Mouse (Mus musculus): Measurements from ENCODE around the gene Fpr3. TPM values are rescaled to one million over a fixed set of nuclear protein-coding genes. Genes with fewer than 3 reads are reported as not detected.
"Not testable (repeated sequence)": the region's sequence is repeated elsewhere in the genome, so short reads cannot be mapped to it uniquely, and the experiment has no call there.

Gene Fpr3
- total RNA-seq, 2 experiments from 2014 or later = not detected

DNA sequence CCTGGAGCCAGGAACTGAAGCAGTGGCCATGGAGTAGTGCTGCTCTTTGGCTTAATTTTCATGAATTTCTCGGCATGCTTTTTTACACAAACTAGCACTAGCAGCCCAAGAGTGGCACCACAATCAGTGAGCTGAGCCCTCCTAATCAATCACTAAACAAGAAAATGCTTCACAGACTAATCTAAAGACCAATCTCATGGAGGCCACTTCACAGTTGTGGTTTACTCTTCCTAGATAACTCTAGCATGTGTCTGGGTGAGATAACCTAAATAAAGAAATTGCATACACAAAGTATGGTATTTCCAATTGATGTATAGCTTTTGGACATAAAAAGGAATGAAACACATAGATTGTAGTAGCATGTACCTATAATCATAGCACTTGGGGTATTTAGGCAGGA is 8.3 kb upstream of the Fpr3 start:
- intact Hi-C loops (cut with DNase I) = no loop called here
- DNase-seq (ENCODE audit: low spot score) = no peak

- DNase-seq (ENCODE audit: low spot score) = no peak
- intact Hi-C loops (cut with DNase I) = no loop called here
These were observed 5.0 kb upstream of the Fpr3 start for GRCm38 (mm10) chr17:17882672-17883071.

- DNase-seq (ENCODE audit: low spot score) = no peak
- intact Hi-C loops (cut with DNase I) = no loop called here
These were observed 3.8 kb upstream of the Fpr3 start, which contains the start of gene Fpr1 for GRCm38 (mm10) chr17:17883840-17884239. Gene Fpr1, minus strand, starts transcription at chr17:17883940.

DNA sequence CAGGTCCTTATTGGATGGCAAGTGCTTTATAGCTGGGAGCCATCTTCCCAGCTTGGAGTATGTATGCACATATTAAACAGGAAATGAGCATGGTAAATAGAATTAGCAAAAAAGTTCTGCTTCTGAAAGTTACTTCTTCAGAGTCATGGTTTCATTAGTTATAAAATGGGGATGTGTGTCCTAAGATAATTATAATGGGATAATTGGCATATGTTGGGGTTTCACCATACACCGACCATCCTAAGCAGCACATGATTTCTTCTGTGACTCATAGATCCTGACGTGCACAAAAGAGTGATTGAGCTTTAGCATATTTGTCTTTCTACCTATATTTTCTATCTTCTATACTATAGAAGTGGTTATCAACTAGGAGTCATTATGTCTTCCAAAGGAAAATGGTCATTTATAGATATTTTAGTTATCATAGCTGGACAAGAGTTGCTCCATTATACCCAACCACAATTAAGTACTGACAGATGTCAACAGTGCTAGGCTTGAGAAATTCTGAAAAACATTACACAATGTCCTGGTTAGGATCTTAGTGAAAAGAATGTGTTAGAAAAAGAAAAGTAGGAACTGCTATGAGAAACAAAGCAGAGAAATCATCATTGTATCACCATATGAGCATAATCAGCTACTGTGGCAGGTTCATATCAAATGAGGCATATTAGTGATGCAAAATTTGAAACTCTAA is 2.2 kb downstream of the Fpr3 start:
- intact Hi-C loops (cut with DNase I) = no loop called here
- no peak for DNase-seq (ENCODE audit: low spot score)

GRCm38 (mm10) chr17:17896039-17896438 is 8.4 kb downstream of the Fpr3 start:
- intact Hi-C loops (cut with DNase I) = loop anchor here (1.0 to 5.0 kb wide), 2 partner anchors 59 to 130 kb away; no protein-coding TSS in a partner anchor
- DNase-seq (ENCODE audit: low spot score) = no peak

DNA sequence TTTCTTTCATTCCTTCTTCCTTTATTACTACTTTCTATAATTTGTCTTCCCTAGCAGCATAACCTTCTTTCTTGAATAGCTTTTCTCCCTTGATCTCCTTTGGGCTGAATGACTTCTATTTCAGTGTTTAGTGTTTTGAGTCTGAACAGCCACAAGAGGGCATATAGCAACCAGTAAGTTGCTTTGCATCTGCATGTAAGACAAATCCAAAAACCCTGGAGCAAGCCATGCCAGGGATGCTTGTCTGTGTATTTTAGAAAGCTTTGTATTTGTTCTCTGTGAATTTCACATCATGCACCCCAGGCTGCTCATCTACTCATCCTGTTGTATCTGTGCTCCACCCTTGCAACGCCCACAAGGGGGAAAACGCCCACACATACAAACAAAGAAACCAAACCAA is 11.6 kb downstream of the Fpr3 start:
- DNase-seq (ENCODE audit: low spot score) = no peak
- intact Hi-C loops (cut with DNase I) = loop anchor here (5.0 kb wide), 1 partner anchor 62 kb away; no protein-coding TSS in a partner anchor

DNA sequence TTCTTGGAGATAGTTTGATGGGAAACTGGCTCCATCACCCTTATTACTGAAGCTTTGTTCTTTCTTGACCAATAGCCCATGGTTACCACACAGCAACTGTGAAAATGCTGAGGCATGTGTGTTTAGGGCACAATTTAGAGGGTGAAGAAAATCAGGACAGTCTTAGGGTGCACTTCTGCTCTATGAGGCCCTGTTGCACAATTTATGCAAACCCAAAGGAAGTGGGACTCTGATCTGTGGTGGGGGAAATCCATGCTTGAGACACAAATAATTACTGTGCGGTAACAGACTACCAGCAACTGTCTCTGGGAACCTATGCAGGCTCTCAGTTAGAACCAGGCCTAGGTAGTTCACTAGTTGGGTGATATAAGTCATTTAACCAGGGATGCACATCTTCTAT is 13.1 kb downstream of the Fpr3 start:
- no peak for DNase-seq (ENCODE audit: low spot score)
- intact Hi-C loops (cut with DNase I) = no loop called here

DNA sequence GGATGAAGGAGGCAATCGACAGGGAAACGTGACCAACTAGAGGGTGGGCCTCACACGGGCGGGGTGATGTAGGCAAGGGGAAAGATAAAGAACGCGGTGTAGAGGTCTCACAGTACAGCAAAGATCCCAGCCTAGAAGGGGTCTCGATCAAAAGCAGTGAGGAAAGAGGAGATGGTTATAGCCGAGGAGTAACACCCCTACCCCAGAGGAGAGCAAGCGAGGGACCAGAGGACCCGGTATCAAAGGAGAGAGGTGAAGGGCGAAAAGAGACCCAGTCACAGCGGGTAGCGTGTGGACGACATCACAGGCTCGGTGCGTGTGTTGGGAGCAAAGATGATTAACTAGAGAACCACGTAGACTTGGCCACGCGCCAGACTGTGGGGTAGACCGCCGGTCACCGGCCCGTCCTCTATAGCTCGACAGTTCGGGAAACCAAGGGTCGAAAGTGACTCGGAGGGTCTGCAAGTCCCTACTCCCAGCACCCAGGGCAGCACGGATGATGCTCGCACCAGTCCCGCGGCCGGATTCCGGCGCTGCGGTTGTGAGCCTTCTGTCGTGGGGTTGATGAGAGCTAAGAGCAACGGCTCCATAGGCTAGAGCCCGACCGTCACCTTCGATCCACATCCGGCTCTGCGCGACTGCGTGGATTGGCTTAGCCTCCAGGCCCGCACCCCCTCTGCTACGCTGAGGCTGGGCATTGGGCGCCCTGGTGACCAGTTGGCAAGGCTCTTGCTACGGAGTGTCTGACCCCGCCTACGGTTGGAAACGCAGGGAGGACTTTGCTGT is 22.2 kb downstream of the Fpr3 start:
- peak; percentile 76 for DNase-seq (ENCODE audit: low spot score)
- intact Hi-C loops (cut with DNase I) = no loop called here

DNA sequence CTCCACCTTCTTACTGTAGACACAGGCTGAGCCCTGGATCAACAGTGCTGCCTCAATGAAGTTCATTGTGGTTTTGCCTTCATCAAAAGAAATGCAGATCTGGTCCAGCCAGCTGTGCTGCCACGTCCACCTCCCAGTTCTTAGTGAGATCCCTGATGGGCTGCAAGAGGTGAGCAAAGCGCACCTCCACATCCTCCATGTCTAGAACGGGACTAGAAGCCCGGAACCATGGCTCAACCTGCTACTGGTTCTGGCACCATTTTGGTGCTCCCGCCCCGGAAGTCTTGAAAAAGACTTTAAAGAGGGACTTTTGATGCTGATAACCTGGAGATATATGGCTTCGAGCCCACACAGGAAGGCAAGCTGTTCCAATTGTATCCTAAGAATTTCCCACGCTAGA is 25.0 kb downstream of the Fpr3 start:
- intact Hi-C loops (cut with DNase I) = not testable (repeated sequence)

GRCm38 (mm10) chr17:17917376-17917775 is 29.7 kb downstream of the Fpr3 start:
- DNase-seq (ENCODE audit: low spot score) = no peak
- intact Hi-C loops (cut with DNase I) = no loop called here

More for the DNA sequence above, 25.0 kb downstream of the Fpr3 start:
- not testable (repeated sequence) for DNase-seq (ENCODE audit: low spot score)

DNA sequence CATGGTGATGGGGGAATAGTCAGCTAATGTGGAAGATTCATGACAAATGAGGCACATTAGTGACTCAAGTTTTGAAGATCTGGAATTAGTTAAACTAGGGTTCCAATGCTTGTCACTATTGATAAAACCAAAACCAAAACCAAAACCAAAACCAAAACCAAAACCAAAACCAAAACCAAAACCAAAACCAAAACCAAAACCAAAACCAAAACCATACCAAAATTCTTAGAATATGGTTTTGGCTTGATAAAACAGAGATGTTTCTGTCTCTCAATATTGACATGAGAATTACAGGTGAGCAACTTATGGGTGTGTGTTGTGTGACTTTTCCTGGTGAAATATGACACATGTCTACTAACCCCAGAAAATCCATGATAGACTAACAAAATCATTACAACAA is 30.1 kb downstream of the Fpr3 start:
- intact Hi-C loops (cut with DNase I) = no loop called here
- no peak for DNase-seq (ENCODE audit: low spot score)

GRCm38 (mm10) chr17:17973443-17973842 is 85.8 kb downstream of the Fpr3 start:
- intact Hi-C loops (cut with DNase I) = no loop called here
- no peak for DNase-seq (ENCODE audit: low spot score)

GRCm38 (mm10) chr17:17981232-17981631 is 93.6 kb downstream of the Fpr3 start:
- DNase-seq (ENCODE audit: low spot score); intact Hi-C loops (cut with DNase I): not testable (repeated sequence)

DNA sequence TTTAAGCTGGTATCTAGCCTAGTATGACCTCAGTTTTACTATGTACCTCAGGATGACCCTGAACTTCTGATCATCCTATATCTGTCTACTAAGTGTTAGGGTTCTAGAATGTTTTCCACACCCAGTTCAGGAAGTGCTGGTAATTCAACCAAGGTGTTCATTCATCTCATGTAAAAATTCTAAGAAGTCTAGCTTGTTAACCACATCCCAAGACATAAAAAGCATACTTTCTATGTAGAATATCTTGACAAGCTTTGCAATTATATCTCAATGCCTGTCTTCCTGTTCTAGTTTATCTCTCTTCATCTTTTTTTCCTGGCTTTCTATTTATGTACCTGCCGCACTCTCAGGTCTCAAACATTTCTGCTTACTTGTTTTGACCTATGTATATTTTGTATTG is 117.1 kb downstream of the Fpr3 start:
- no peak for DNase-seq (ENCODE audit: low spot score)
- intact Hi-C loops (cut with DNase I) = no loop called here

Other genes starting within 250 kb of the Fpr3 start
- not detected for gene Vmn2r90, start 184.1 kb upstream of the Fpr3 start, total RNA-seq (2021)
- gene Spaca6, start 60.7 kb upstream of the Fpr3 start, total RNA-seq (2021) = 10 to 100 TPM; 12.6 to 15.2 TPM
- gene Has1, start 32.6 kb upstream of the Fpr3 start, total RNA-seq (2021) = under 1 TPM; 0.45 to 0.55 TPM
- under 1 TPM in 1 of 2 experiments, not detected in 1; 0.18 TPM for gene Fpr1, start 3.9 kb upstream of the Fpr3 start, total RNA-seq (2021)
- gene Fpr2, start within 50 bp of the Fpr3 start, total RNA-seq (2021) = not detected
- gene Fpr-rs4, start 133.9 kb downstream of the Fpr3 start, total RNA-seq (2021) = not detected
- gene Vmn2r124, start 161.6 kb downstream of the Fpr3 start, total RNA-seq (2021) = not detected
- gene Vmn2r91, start 197.2 kb downstream of the Fpr3 start, total RNA-seq (2021) = not detected

All from heart, postnatal 25 days (tissue).